Mouse (Mus musculus) kidney, adult 2 months (tissue): ENCODE measurements around the gene Aldh8a1.

Experiments
- CTCF ChIP-seq: fragments of 200-500 bp; conservative IDR thresholded peaks from 2 replicates; pipeline ENCODE4 v1.5.1; 2011; ENCODE audit warnings: low read depth, mild to moderate bottlenecking, control low read depth, low read length, moderate library complexity, mixed read lengths; ENCODE audit not compliant: insufficient read depth, insufficient read length
- POLR2A ChIP-seq: fragments of 200-500 bp; IDR thresholded peaks from one replicate; pipeline ENCODE4 v1.6.1; 2011; ENCODE audit warnings: low read depth, low read length, control low read depth

GRCm38 (mm10) chr10:21410711-21411110, 33.6 kb downstream of the Aldh8a1 start:
- TF ChIP-seq CTCF (no peak), POLR2A (no peak)
